27 mouse cellular contexts compared by ENCODE assay signal in the genomic region with DNA sequence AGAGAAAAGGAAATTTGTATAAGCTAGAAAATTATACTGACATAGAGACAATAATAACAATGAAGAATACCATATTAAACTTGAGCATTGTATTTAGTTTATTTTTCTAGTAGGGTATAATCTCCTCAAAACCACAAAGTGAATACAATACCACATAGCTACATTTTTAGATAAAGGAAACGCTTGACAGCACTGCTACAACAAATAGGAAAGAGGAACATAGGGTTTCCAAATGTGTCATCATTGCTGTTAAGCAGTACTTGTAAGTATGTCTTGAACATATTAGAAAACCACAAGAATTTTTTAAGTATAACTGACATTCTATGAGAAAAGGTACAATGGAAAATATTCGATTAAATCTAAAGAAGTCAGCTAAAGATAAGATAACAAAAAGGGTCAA.
DNase-seq lines count a peak whose midpoint lies in the region; ATAC-seq and TF ChIP-seq lines count a peak whose summit lies in the region.
"Had no signal": no experiment of that assay in that cellular context is flagged by ENCODE, and none has a peak within 500 bp of the region (broad histone marks: within the 10 kb centered on the region; RNA-seq: fewer than 3 reads in every experiment).

No protein-coding gene starts in this region.

- WGBS in lung, postnatal 0 days: 53% methylated on average over 2 of the region's 2 CpGs
- WGBS in forebrain, embryonic 11.5 days: 89% methylated on average over 2 of the region's 2 CpGs
- WGBS in stomach, postnatal 0 days: 69% methylated on average over 2 of the region's 2 CpGs

- TF ChIP-seq EP300 in lung, postnatal 0 days (IDR thresholded peaks at IDR 0.05): no peak
- TF ChIP-seq EP300 in stomach, postnatal 0 days (optimal IDR thresholded peaks at IDR 0.05): no peak

- no peak overlapping the region for H3K27ac ChIP-seq in lung, postnatal 0 days (ENCODE audit: low read length)
- no peak overlapping the region for H3K27ac ChIP-seq in forebrain, embryonic 11.5 days (ENCODE audit: low read depth, low read length)
- H3K27ac ChIP-seq in stomach, postnatal 0 days (replicated peaks): no peak overlapping the region
- H3K27ac ChIP-seq: hindbrain, embryonic 10.5 days; hindbrain, postnatal 0 days; kidney, embryonic 15.5 days; limb, embryonic 10.5 days; midbrain, embryonic 12.5 days had no signal

- H3K4me3 ChIP-seq in lung, postnatal 0 days (ENCODE audit: low read depth, low read length): no peak overlapping the region
- H3K4me3 ChIP-seq in forebrain, embryonic 11.5 days (ENCODE audit: low read depth, low read length): no peak overlapping the region
- no peak overlapping the region for H3K4me3 ChIP-seq in stomach, postnatal 0 days (ENCODE audit: low read depth, low read length)
- H3K4me3 ChIP-seq: hindbrain, embryonic 10.5 days; kidney, embryonic 15.5 days; limb, embryonic 10.5 days; midbrain, embryonic 12.5 days had no signal

- H3K4me2 ChIP-seq in lung, postnatal 0 days (replicated peaks; ENCODE audit: low read depth, low read length): no peak overlapping the region
- H3K4me2 ChIP-seq in forebrain, embryonic 11.5 days (ENCODE audit: low read depth, low read length, severe bottlenecking): no peak overlapping the region
- no peak overlapping the region for H3K4me2 ChIP-seq in stomach, postnatal 0 days (replicated peaks; ENCODE audit: low read depth)
- H3K4me2 ChIP-seq: heart, embryonic 11.5 days; kidney, embryonic 15.5 days; liver, embryonic 11.5 days; midbrain, embryonic 12.5 days had no signal

- H3K27me3 ChIP-seq in lung, postnatal 0 days (replicated peaks; ENCODE audit: insufficient read depth, low read length): no peaks in the 10 kb centered on the region
- H3K27me3 ChIP-seq in splenic B cell, adult 2 months (ENCODE audit: control insufficient read depth, insufficient read depth, low read length, poor library complexity, severe bottlenecking): no peaks in the 10 kb centered on the region
- H3K27me3 ChIP-seq in forebrain, embryonic 11.5 days (ENCODE audit: control insufficient read depth, insufficient read depth, low read length): no peaks in the 10 kb centered on the region
- no peaks in the 10 kb centered on the region for H3K27me3 ChIP-seq in stomach, postnatal 0 days (ENCODE audit: control insufficient read depth, insufficient read depth, low read length)
- H3K27me3 ChIP-seq: kidney, embryonic 15.5 days; midbrain, embryonic 12.5 days had no signal

- TF ChIP-seq CTCF in lung, postnatal 0 days (IDR thresholded peaks at IDR 0.05): no peak
- TF ChIP-seq CTCF in stomach, postnatal 0 days (IDR thresholded peaks at IDR 0.05; ENCODE audit: low read depth): no peak

- DNase-seq in lung, postnatal 36 days: peak; percentile 9
- no peak for DNase-seq in lung, postnatal 0 days (ENCODE audit: low spot score)
- DNase-seq in MEL-GATA-1-ER (ENCODE audit: extremely low read depth, low read depth) (peak; percentile 24), adipocyte (ENCODE audit: low spot score) (no peak)
- peak; percentile 79 for DNase-seq in splenic B cell, adult 2 months (ENCODE audit: low read depth, low spot score)
- no peak for DNase-seq in forebrain, embryonic 11.5 days (ENCODE audit: low spot score)
- DNase-seq in stomach, postnatal 0 days (ENCODE audit: low spot score): no peak
- DNase-seq: adrenal gland, adult 8-10 months; cerebellum, adult 2 months; cerebellum, postnatal 25 days; embryo, embryonic 11 days; gastrocnemius, postnatal 10 days; heart, adult 11 months; layer of hippocampus, adult 9-11 months; lung, adult 2 months; lung, postnatal 4 days; thymus, postnatal 36 days had no signal

- no peaks in the 10 kb centered on the region for H3K4me1 ChIP-seq in lung, postnatal 0 days (ENCODE audit: insufficient read depth, low read depth, low read length)
- no peaks in the 10 kb centered on the region for H3K4me1 ChIP-seq in forebrain, embryonic 11.5 days (replicated peaks; ENCODE audit: control insufficient read depth, insufficient read depth, low read length)
- no peaks in the 10 kb centered on the region for H3K4me1 ChIP-seq in stomach, postnatal 0 days (replicated peaks; ENCODE audit: control insufficient read depth, insufficient read depth)
- H3K4me1 ChIP-seq: hindbrain, embryonic 10.5 days; kidney, embryonic 15.5 days; limb, embryonic 10.5 days; midbrain, embryonic 12.5 days had no signal

- H3K36me3 ChIP-seq in lung, postnatal 0 days (ENCODE audit: insufficient read depth, low read length): no peaks in the 10 kb centered on the region
- no peaks in the 10 kb centered on the region for H3K36me3 ChIP-seq in splenic B cell, adult 2 months (ENCODE audit: control insufficient read depth, insufficient read depth, low read length, poor library complexity, severe bottlenecking)
- no peaks in the 10 kb centered on the region for H3K36me3 ChIP-seq in forebrain, embryonic 11.5 days (ENCODE audit: control insufficient read depth, insufficient read depth, low read length)
- no peaks in the 10 kb centered on the region for H3K36me3 ChIP-seq in stomach, postnatal 0 days (ENCODE audit: control insufficient read depth, insufficient read depth, low read length)
- H3K36me3 ChIP-seq: hindbrain, embryonic 10.5 days; kidney, embryonic 15.5 days; limb, embryonic 10.5 days; midbrain, embryonic 12.5 days had no signal

- no peak overlapping the region for H3K9ac ChIP-seq in lung, postnatal 0 days (replicated peaks; ENCODE audit: low read depth)
- no peak overlapping the region for H3K9ac ChIP-seq in forebrain, embryonic 11.5 days (ENCODE audit: low read length)
- no peak overlapping the region for H3K9ac ChIP-seq in stomach, postnatal 0 days (ENCODE audit: low read length)
- H3K9ac ChIP-seq: kidney, embryonic 15.5 days; midbrain, embryonic 12.5 days had no signal

- no peak for ATAC-seq in lung, postnatal 0 days
- peak; percentile 54 for ATAC-seq in inflammation-experienced regulatory T-cells, adult 6 months
- no peak for ATAC-seq in forebrain, embryonic 11.5 days (replicated peaks; ENCODE audit: low FRiP score)
- ATAC-seq in stomach, postnatal 0 days (ENCODE audit: low FRiP score, low TSS enrichment): no peak
- ATAC-seq: forebrain, embryonic 16.5 days; hindbrain, postnatal 0 days; intestine, postnatal 0 days had no signal

- no peaks in the 10 kb centered on the region for H3K9me3 ChIP-seq in lung, postnatal 0 days (ENCODE audit: low read length)
- no peaks in the 10 kb centered on the region for H3K9me3 ChIP-seq in forebrain, embryonic 11.5 days (ENCODE audit: control insufficient read depth, low read length)
- H3K9me3 ChIP-seq in stomach, postnatal 0 days (ENCODE audit: control insufficient read depth, low read length): no peaks in the 10 kb centered on the region
- H3K9me3 ChIP-seq: hindbrain, embryonic 10.5 days; kidney, embryonic 15.5 days; limb, embryonic 10.5 days; midbrain, embryonic 12.5 days had no signal

Comparison
In these comparisons a context has a peak if more than half of its experiments do, and no peak if none do; other contexts are left out.
1. DNase-seq: peak in lung, postnatal 36 days (single experiment), MEL-GATA-1-ER (single experiment) and splenic B cell, adult 2 months (single experiment); none in lung, postnatal 0 days (single experiment), forebrain, embryonic 11.5 days (single experiment), adipocyte (single experiment) and stomach, postnatal 0 days (single experiment).